Mouse (Mus musculus) lung, embryonic 14.5 days (tissue): ENCODE results near the gene Zzef1. TPM values are rescaled to one million over a fixed set of nuclear protein-coding genes. Genes with fewer than 3 reads are reported as not detected.
"Not testable (repeated sequence)": the region's sequence is repeated elsewhere in the genome, so short reads cannot be mapped to it uniquely, and the experiment has no call there.

ENCODE experiments used
- ATAC-seq: fragments of 200-750 bp; cut with Nextera tagmentation; 2 replicates; pipeline ENCODE4 v1.8.0; 2017; ENCODE audit warnings: mild to moderate bottlenecking, moderate TSS enrichment, moderate library complexity; ENCODE audit not compliant: insufficient read depth
- DNase-seq: peaks from one replicate; pipeline ENCODE4 v3.0.0-alpha.2; 2015
- H3K27ac ChIP-seq: fragments of 300-500 bp; sonication (generic); 2 replicates; pipeline ENCODE4 v1.5.1; 2014; ENCODE audit warnings: low read depth, mild to moderate bottlenecking, moderate library complexity
- H3K27me3 ChIP-seq: fragments of 300-500 bp; sonication (generic); 2 replicates; pipeline ENCODE4 v1.6.1; 2014; ENCODE audit warnings: low read length, control low read depth; ENCODE audit not compliant: insufficient read depth
- H3K36me3 ChIP-seq: fragments of 300-500 bp; sonication (generic); 2 replicates; pipeline ENCODE4 v1.6.1; 2014; ENCODE audit warnings: control low read depth; ENCODE audit not compliant: insufficient read depth
- H3K4me1 ChIP-seq: fragments of 300-500 bp; sonication (generic); 2 replicates; pipeline ENCODE4 v1.6.1; 2014; ENCODE audit warnings: antibody characterized with exemption, control low read depth; ENCODE audit not compliant: insufficient read depth
- H3K4me2 ChIP-seq: fragments of 300-500 bp; sonication (generic); 2 replicates; pipeline ENCODE4 v1.6.1; 2014; ENCODE audit warnings: mild to moderate bottlenecking
- H3K4me3 ChIP-seq: fragments of 300-500 bp; sonication (generic); 2 replicates; pipeline ENCODE4 v1.5.1; 2014; ENCODE audit warnings: low read depth, low read length
- H3K9ac ChIP-seq: fragments of 300-500 bp; sonication (generic); 2 replicates; pipeline ENCODE4 v1.6.1; 2014
- H3K9me3 ChIP-seq: fragments of 300-500 bp; sonication (generic); 2 replicates; pipeline ENCODE4 v1.6.1; 2016; ENCODE audit warnings: low read depth, low read length, control low read depth
- CTCF ChIP-seq: IDR thresholded peaks from 2 replicates; pipeline ENCODE4 v1.5.1; 2016; ENCODE audit warnings: antibody characterized with exemption, low read depth
- WGBS: fragments of 180-500 bp; shearing (Covaris S2); extraction: QIAGEN DNeasy Blood & Tissue Kit; methylation state at CpG from one replicate; pipeline ENCODE4 v1.1.7; 2014; 5-methylcytosine and 5-hydroxymethylcytosine counted together
- polyA plus RNA-seq: library from polyadenylated mRNA; unstranded; fragments of >200 nt; fragmentation: Nextera tagmentation; extraction: Ambion mirVana; gene quantifications from 2 replicates; pipeline ENCODE4 v1.2.1, GENCODE M21; 2014

The Zzef1 gene
- polyA plus RNA-seq, 1 experiment from 2014 or later, result 12.2 TPM

DNA sequence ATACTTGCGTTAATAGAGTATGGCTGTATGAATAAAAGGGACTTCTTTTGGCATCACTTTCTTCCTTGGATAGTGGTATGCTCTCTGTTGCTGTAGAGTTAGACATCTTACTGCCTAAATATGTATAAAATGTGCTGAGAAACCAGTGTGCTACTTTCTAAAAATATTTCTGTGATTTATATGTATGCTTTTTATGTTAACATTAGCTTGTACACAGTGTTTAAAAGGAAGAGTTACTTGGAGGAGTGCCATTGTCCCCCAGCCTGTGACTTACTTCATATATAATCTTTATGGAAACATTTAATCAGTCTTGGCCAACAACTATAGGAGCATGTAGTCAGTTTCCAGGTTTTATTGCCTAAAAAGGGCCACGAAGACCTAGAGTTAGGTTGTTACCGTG is 27.0 kb upstream of the Zzef1 start:
- DNase-seq (peak; percentile 72), ATAC-seq (no peak)
- WGBS, result 80% methylated on average over 3 of the region's 3 CpGs
- Histone ChIP-seq H3K36me3 (peaks cover 35% of the 10 kb centered on the region), H3K9ac (no peak overlapping the region), H3K27me3 (no peaks in the 10 kb centered on the region), H3K4me1 (no peaks in the 10 kb centered on the region), H3K9me3 (no peaks in the 10 kb centered on the region), H3K4me2 (no peak overlapping the region), H3K27ac (no peak overlapping the region; the same call in 1 of the 2 replicates), H3K4me3 (no peak overlapping the region)
- no peak for TF ChIP-seq CTCF

DNA sequence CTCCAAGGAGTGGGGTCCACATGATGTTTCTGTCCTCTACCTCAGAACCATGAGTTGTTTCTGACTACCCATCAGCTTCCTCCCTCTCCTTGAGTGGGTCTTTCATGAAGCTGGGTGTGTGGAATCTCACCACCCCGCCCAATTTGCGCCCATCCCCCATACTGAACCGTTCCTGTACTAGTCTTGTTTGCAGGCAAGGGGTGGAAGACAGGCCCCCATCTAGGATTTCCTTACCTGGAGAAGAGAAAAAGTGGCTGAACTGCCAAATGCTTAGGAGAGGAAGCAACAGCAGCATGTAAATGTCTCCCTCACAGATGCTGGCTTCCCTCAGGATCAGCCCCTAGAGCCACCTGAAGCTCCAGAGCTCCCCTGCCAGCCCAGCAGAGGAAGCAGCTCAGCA is 25.7 kb upstream of the Zzef1 start:
- H3K27me3 ChIP-seq, result no peaks in the 10 kb centered on the region
- no peak overlapping the region for H3K4me2 ChIP-seq
- DNase-seq (no peak), ATAC-seq (no peak)
- no peaks in the 10 kb centered on the region for H3K9me3 ChIP-seq
- H3K9ac ChIP-seq, result no peak overlapping the region
- no peak for TF ChIP-seq CTCF
- H3K36me3 ChIP-seq, result peaks cover 29% of the 10 kb centered on the region
- 85% methylated on average over 3 of the region's 3 CpGs for WGBS
- no peak overlapping the region for H3K4me3 ChIP-seq
- no peak overlapping the region for H3K27ac ChIP-seq
- H3K4me1 ChIP-seq, result no peaks in the 10 kb centered on the region

DNA sequence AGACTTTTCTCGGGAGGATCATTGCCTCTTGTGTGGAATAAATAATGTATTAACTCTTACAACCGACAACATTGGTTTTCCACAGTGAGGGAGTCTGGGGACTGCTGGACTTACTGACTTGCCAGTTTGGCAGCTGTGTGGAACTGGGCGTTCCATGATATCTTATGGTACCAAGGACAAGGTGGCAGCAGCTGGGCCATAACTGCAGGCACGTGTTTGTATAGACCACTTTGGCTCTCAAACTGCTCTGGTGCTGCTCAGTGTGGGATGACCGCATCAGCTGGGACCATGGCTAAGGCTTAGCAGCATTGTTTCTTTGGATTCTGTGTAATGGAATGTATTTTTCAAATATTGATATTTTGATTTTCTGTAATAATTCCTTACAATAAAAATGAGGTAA is 25.2 kb upstream of the Zzef1 start:
- no peak for TF ChIP-seq CTCF
- 56% methylated on average over 5 of the region's 5 CpGs for WGBS
- Histone ChIP-seq H3K4me2 (no peak overlapping the region), H3K9ac (no peak overlapping the region), H3K4me1 (no peaks in the 10 kb centered on the region), H3K27me3 (no peaks in the 10 kb centered on the region), H3K4me3 (no peak overlapping the region), H3K36me3 (peaks cover 29% of the 10 kb centered on the region), H3K9me3 (no peaks in the 10 kb centered on the region), H3K27ac (no peak overlapping the region)
- DNase-seq (peak; percentile 51), ATAC-seq (peak; percentile 42; the same call in 1 of the 2 replicates)

DNA sequence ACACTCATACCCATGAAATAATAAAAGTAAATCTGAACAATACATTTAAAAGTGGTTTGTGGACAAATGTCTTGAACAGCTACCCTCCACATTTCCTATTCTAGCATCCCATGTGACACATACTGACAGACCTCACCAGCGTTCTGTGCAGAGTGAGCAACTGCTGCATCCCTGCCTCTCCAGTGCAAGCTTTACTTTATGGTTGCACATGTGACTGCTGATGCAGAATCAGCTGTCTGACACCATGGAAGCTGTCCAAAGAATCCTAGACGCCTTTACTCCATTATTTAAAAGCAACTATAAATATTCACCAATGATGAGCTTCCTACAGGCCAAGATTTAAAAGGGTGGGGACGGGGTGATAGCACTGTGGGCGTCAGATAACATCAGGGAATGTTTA is 24.6 kb upstream of the Zzef1 start:
- Histone ChIP-seq H3K4me1 (no peaks in the 10 kb centered on the region), H3K4me2 (no peak overlapping the region), H3K9me3 (no peaks in the 10 kb centered on the region), H3K27ac (no peak overlapping the region), H3K27me3 (no peaks in the 10 kb centered on the region), H3K4me3 (no peak overlapping the region), H3K36me3 (peaks cover 29% of the 10 kb centered on the region), H3K9ac (no peak overlapping the region)
- no peak for TF ChIP-seq CTCF
- ATAC-seq, result peak; percentile 75
- WGBS, result 32% methylated on average over 4 of the region's 4 CpGs
- DNase-seq, result peak; percentile 86

DNA sequence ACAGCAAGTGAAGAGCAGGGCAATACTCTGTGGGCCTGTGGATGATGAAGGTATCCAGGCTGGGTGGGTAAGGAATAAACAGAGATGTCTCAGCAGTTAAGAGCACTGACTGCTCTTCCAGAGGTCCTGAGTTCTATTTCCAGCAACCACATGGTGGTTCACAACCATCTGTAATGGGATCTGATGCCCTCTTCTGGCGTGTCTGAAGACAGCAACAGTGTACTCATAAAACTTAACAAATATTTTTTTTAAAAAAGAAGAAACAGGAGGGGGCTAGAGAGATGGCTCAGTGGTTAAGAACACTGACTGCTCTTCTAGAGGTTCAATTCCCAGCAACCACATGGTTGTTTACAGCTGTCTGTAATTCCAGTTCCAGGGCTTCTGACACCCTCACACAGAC is 23.4 kb upstream of the Zzef1 start:
- H3K4me2 ChIP-seq, H3K4me1 ChIP-seq, H3K27ac ChIP-seq, H3K27me3 ChIP-seq, DNase-seq, ATAC-seq, H3K9me3 ChIP-seq, H3K4me3 ChIP-seq, H3K9ac ChIP-seq: not testable (repeated sequence)
- 25% methylated on average over 1 of the region's 1 CpGs for WGBS
- peaks cover 22% of the 10 kb centered on the region; the same call in 1 of the 2 replicates for H3K36me3 ChIP-seq

DNA sequence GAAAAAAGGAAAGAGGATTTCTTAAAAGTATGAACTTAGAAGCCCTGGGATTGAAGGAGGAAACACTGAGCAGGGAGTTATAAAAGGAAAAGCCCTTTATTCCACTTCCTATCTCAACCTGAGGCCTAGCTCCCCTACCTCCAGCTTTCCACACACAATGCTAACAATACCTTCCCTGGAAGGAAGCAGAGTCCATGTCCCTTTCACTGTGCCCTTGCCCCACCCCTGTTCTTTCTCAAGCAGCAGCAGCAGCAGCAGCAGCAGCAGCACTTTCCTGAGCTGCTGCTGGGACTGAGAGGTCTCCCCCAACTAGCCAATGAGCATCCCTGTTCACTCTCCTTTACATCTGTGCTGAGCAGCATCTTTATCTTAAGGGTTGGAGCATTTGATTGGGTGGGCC is 17.1 kb upstream of the Zzef1 start:
- Histone ChIP-seq H3K27ac (no peak overlapping the region), H3K4me1 (no peaks in the 10 kb centered on the region), H3K27me3 (no peaks in the 10 kb centered on the region), H3K4me3 (no peak overlapping the region), H3K36me3 (no peaks in the 10 kb centered on the region), H3K4me2 (no peak overlapping the region), H3K9me3 (no peaks in the 10 kb centered on the region), H3K9ac (no peak overlapping the region)
- no peak for ATAC-seq
- no peak for DNase-seq
- TF ChIP-seq CTCF, result no peak

DNA sequence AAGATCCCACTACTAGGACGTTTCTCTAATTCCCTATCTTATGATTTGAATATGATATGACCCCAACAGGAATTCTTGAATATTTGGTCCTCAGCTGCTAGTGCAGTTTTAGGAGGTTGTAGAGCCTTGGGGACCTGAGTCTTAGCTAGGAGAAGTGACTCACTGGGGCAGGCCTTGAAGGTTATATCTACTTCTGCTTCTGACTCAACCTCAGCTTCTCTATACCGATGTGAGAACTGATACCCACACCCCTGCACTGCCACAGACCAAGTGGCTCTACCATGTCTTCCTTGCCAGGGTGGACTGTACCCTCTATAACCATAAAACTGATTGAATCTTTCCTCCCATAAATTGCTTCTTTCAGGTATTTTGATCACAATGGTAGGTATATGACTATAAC is 13.9 kb upstream of the Zzef1 start:
- no peaks in the 10 kb centered on the region for H3K36me3 ChIP-seq
- ATAC-seq (no peak), DNase-seq (no peak)
- no peaks in the 10 kb centered on the region for H3K27me3 ChIP-seq
- H3K4me1 ChIP-seq, result no peaks in the 10 kb centered on the region
- 61% methylated on average over 2 of the region's 2 CpGs for WGBS
- H3K4me2 ChIP-seq, result no peak overlapping the region
- H3K27ac ChIP-seq, result no peak overlapping the region
- H3K9me3 ChIP-seq, result no peaks in the 10 kb centered on the region
- no peak overlapping the region for H3K4me3 ChIP-seq
- TF ChIP-seq CTCF, result no peak
- no peak overlapping the region for H3K9ac ChIP-seq

DNA sequence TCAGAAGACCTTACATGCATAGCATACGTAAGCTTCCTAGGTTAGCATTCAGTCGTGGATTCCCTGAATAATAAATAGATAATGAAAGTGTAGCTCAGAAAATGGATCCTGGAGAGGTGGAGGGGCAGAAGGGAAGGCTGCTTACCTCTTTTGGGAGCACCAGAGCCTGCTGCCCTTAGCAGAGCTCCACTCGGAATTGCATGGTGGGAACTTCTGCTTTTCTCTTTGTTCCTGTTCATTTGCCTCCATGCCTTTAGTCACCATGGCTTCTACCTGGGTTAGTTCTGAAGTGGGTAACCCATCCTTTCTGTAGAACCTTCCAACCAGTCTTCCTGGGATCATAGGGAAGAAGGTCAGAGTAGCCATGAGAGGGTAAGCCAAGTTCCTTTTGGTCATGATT is 13.5 kb upstream of the Zzef1 start:
- Histone ChIP-seq H3K4me1 (no peaks in the 10 kb centered on the region), H3K27me3 (no peaks in the 10 kb centered on the region), H3K4me2 (no peak overlapping the region), H3K9ac (no peak overlapping the region), H3K4me3 (no peak overlapping the region), H3K27ac (no peak overlapping the region), H3K36me3 (no peaks in the 10 kb centered on the region), H3K9me3 (no peaks in the 10 kb centered on the region)
- WGBS, result 77% methylated on average over 3 of the region's 3 CpGs
- DNase-seq, result no peak
- ATAC-seq, result no peak
- TF ChIP-seq CTCF, result no peak
